Mouse (Mus musculus): ENCODE data around the gene Prkd2. TPM values are rescaled to one million over a fixed set of nuclear protein-coding genes. Genes with fewer than 3 reads are reported as not detected.

The Prkd2 gene
- polyA plus RNA-seq, 1 experiment from 2014 or later, result 6.0 TPM

DNA sequence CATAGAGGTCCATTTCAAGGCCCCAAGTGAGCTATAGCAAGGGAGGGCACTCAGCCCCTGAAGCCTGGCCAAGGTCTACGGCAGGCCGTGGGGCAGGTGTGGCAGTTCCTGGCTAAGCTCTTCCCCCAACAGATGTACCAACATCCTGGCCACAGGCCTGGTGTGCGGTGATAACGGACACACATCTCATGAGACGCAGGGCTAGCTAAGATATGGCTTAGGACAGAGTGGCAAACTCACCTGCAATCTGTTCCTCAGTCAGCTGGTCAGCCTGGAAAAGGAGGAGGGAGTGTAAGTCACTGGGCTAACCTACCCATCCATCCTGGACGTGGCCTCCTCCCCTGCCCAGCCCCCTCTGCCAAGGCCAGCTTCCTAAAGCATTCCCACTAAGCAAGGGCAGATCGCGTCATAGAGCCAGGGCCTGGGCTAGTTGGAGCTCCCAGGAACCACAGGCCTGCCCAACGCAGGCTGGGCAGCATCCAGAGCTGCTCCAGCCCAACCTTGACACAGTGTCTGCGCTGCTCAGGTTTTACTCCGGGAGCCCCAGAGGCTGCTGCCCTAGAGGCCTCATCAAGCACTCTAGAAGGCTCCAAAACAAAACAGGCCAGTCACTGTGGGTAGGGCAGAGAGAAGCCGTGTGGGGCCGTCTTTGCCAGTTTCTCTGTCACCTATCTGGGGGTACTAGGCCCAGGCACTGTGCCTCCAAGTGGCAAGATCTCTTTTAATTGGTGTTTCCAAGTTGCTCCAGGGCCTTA, 76.9 kb downstream of the Prkd2 start:
- peak overlapping the region; percentile 51 for H3K9ac ChIP-seq (ENCODE audit: low read depth, low read length)
- H3K27me3 ChIP-seq (ENCODE audit: control insufficient read depth, insufficient read depth, low read depth, low read length), result no peaks in the 10 kb centered on the region
- H3K4me1 ChIP-seq (ENCODE audit: control insufficient read depth, insufficient read depth, low read length), result peaks cover 32% of the 10 kb centered on the region
- WGBS, result 82% methylated on average over 13 of the region's 13 CpGs
- H3K36me3 ChIP-seq (ENCODE audit: control insufficient read depth, insufficient read depth, low read length), result peaks cover 44% of the 10 kb centered on the region
- peak overlapping the region; percentile 79 for H3K4me2 ChIP-seq (ENCODE audit: low read length)
- no peaks in the 10 kb centered on the region for H3K9me3 ChIP-seq (replicated peaks; ENCODE audit: control insufficient read depth, low read length, poor library complexity, severe bottlenecking)
- H3K4me3 ChIP-seq (ENCODE audit: low read depth, low read length), result peak overlapping the region; percentile 2
- H3K27ac ChIP-seq (ENCODE audit: low read length), result no peak overlapping the region; the same call in 1 of the 2 replicates
- no peak for ATAC-seq

Other genes starting within 250 kb of the Prkd2 start
- gene Arhgap35, start 227.9 kb upstream of the Prkd2 start, polyA plus RNA-seq (2015; fragmentation: Nextera tagmentation; extraction: Ambion mirVana), result 32.2 and 34.7 TPM in 2 replicates
- gene Ceacam15, start 167.2 kb upstream of the Prkd2 start, polyA plus RNA-seq (2015; fragmentation: Nextera tagmentation; extraction: Ambion mirVana), result not detected in 2 replicates
- gene Ceacam9, start 121.0 kb upstream of the Prkd2 start, polyA plus RNA-seq (2015; fragmentation: Nextera tagmentation; extraction: Ambion mirVana), result 0.18 TPM in 1 of 2 replicates, not detected in the other
- 437 and 461 TPM in 2 replicates for gene Ap2s1, start 104.5 kb upstream of the Prkd2 start, polyA plus RNA-seq (2015; fragmentation: Nextera tagmentation; extraction: Ambion mirVana)
- 10.1 and 10.7 TPM in 2 replicates for gene Slc1a5, start 61.6 kb upstream of the Prkd2 start, polyA plus RNA-seq (2015; fragmentation: Nextera tagmentation; extraction: Ambion mirVana)
- 185 and 199 TPM in 2 replicates for gene Strn4, start 27.0 kb upstream of the Prkd2 start, polyA plus RNA-seq (2015; fragmentation: Nextera tagmentation; extraction: Ambion mirVana)
- gene Fkrp, start 26.2 kb upstream of the Prkd2 start, polyA plus RNA-seq (2015; fragmentation: Nextera tagmentation; extraction: Ambion mirVana), result 52.1 and 53.8 TPM in 2 replicates
- gene Dact3, start 32.4 kb downstream of the Prkd2 start, polyA plus RNA-seq (2015; fragmentation: Nextera tagmentation; extraction: Ambion mirVana), result 2.6 and 3.0 TPM in 2 replicates
- gene Gng8, start 48.9 kb downstream of the Prkd2 start, polyA plus RNA-seq (2015; fragmentation: Nextera tagmentation; extraction: Ambion mirVana), result 14.0 and 49.2 TPM in 2 replicates
- 0.22 and 0.23 TPM in 2 replicates for gene Ptgir, start 63.6 kb downstream of the Prkd2 start, polyA plus RNA-seq (2015; fragmentation: Nextera tagmentation; extraction: Ambion mirVana)
- gene Calm3, start 81.2 kb downstream of the Prkd2 start, polyA plus RNA-seq (2015; fragmentation: Nextera tagmentation; extraction: Ambion mirVana), result 405 and 443 TPM in 2 replicates
- gene Pnmal2, start 101.8 kb downstream of the Prkd2 start, polyA plus RNA-seq (2015; fragmentation: Nextera tagmentation; extraction: Ambion mirVana), result 186 and 206 TPM in 2 replicates
- gene Pnmal1, start 116.8 kb downstream of the Prkd2 start, polyA plus RNA-seq (2015; fragmentation: Nextera tagmentation; extraction: Ambion mirVana), result 83.1 and 89.5 TPM in 2 replicates
- gene Gm42372, start 140.2 kb downstream of the Prkd2 start, polyA plus RNA-seq (2015; fragmentation: Nextera tagmentation; extraction: Ambion mirVana), result 7.2 and 7.3 TPM in 2 replicates
- 6.4 and 6.9 TPM in 2 replicates for gene Ccdc8, start 149.8 kb downstream of the Prkd2 start, polyA plus RNA-seq (2015; fragmentation: Nextera tagmentation; extraction: Ambion mirVana)
- gene Ppp5c, start 185.0 kb downstream of the Prkd2 start, polyA plus RNA-seq (2015; fragmentation: Nextera tagmentation; extraction: Ambion mirVana), result 118 and 127 TPM in 2 replicates
- gene Hif3a, start 219.5 kb downstream of the Prkd2 start, polyA plus RNA-seq (2015; fragmentation: Nextera tagmentation; extraction: Ambion mirVana), result 4.0 and 5.7 TPM in 2 replicates
- 5.7 and 7.2 TPM in 2 replicates for gene Psg16, start 231.1 kb downstream of the Prkd2 start, polyA plus RNA-seq (2015; fragmentation: Nextera tagmentation; extraction: Ambion mirVana)